Mouse (Mus musculus): ENCODE data around the gene Hormad2.

- TF ChIP-seq CTCF (IDR thresholded peaks at IDR 0.05; ENCODE audit: borderline replicate concordance, insufficient read depth, low read length) = peak; percentile 80; the same call in 1 of the 2 replicates
- no peak for TF ChIP-seq POLR2A (IDR thresholded peaks at IDR 0.05; ENCODE audit: low read depth, low read length)
Observed at GRCm38 (mm10) chr11:4451116-4451515, 10.2 kb upstream of the Hormad2 start.

All from embryonic fibroblast, embryonic 13.5 days (primary cell).